Mouse (Mus musculus): Measurements from ENCODE around the gene Nagpa. TPM values are rescaled to one million over a fixed set of nuclear protein-coding genes. Genes with fewer than 3 reads are reported as not detected.

Gene Nagpa
- polyA plus RNA-seq, 1 experiment from 2014 or later = 9.8 TPM

- ATAC-seq (ENCODE audit: low FRiP score) = no peak
- Histone ChIP-seq H3K27ac (ENCODE audit: low read depth, low read length) (no peak overlapping the region), H3K4me3 (ENCODE audit: low read depth, low read length) (no peak overlapping the region), H3K27me3 (ENCODE audit: control insufficient read depth, insufficient read depth, low read length) (no peaks in the 10 kb centered on the region), H3K4me2 (replicated peaks; ENCODE audit: low read depth, low read length) (no peak overlapping the region), H3K9ac (ENCODE audit: low read depth, low read length) (no peak overlapping the region), H3K4me1 (replicated peaks; ENCODE audit: control insufficient read depth, insufficient read depth, low read length) (no peaks in the 10 kb centered on the region), H3K36me3 (ENCODE audit: control insufficient read depth, insufficient read depth, low read length) (no peaks in the 10 kb centered on the region), H3K9me3 (ENCODE audit: control insufficient read depth, low read length) (no peaks in the 10 kb centered on the region)
- 83% methylated on average over 2 of the region's 2 CpGs for WGBS
- DNase-seq (ENCODE audit: low spot score) = no peak
Measured at GRCm38 (mm10) chr16:5210365-5210764, 6.6 kb upstream of the Nagpa start.

DNA sequence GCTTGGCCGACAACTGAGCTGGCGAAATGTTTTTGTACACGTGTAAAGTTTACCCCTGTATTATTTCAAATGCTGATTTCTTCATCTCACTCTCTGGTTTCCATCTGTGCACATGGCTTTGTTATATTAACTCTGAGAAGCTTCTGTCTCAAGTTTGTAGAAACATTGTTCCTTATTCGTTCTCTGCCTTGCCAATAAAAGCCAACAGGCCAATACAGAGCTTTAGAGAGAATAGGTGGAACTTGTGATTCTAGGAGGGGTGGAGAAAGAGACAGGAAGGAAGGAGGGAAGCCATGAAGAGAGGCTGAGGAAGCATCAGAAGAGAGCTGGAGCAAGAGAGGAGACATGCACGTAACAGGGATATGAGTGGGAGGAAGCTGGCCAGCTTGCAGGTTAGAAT, 2.2 kb upstream of the Nagpa start:
- H3K9me3 ChIP-seq (ENCODE audit: control insufficient read depth, low read length) = no peaks in the 10 kb centered on the region
- WGBS = 71% methylated on average over 5 of the region's 5 CpGs
- no peak for DNase-seq (ENCODE audit: low spot score)
- H3K4me1 ChIP-seq (replicated peaks; ENCODE audit: control insufficient read depth, insufficient read depth, low read length) = no peaks in the 10 kb centered on the region
- no peaks in the 10 kb centered on the region for H3K36me3 ChIP-seq (ENCODE audit: control insufficient read depth, insufficient read depth, low read length)
- no peak overlapping the region for H3K4me2 ChIP-seq (replicated peaks; ENCODE audit: low read depth, low read length)
- H3K9ac ChIP-seq (ENCODE audit: low read depth, low read length) = no peak overlapping the region
- no peak for ATAC-seq (ENCODE audit: low FRiP score)
- H3K4me3 ChIP-seq (ENCODE audit: low read depth, low read length) = no peak overlapping the region
- no peak overlapping the region for H3K27ac ChIP-seq (ENCODE audit: low read depth, low read length)
- H3K27me3 ChIP-seq (ENCODE audit: control insufficient read depth, insufficient read depth, low read length) = no peaks in the 10 kb centered on the region

DNA sequence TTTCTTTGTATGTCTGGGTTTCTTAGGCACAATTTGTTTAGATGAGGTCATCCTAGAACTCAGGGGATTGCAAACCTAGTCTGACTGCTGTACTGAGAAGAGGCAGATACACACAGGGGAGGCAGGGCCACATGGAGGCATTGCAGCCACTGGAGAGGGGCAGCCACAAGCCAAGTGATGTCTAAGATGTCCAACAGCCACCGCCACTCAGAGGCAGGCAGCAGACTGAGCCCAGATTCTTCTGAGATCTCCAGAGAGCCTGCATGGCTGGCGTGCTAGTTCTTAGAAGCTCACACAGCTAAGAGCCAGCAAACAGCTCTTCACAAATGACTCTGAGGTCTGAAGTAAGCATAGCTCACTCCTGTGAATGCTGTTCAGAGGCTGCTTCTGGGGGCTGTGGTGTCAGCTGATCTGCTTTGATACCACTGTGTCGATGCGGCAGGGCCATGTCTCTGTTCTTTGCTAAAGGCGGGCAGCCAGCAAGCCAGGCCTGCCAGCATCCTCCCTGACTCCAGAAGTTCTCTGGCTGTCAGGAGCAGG, 1.7 kb upstream of the Nagpa start:
- ATAC-seq (ENCODE audit: low FRiP score) (no peak), DNase-seq (ENCODE audit: low spot score) (no peak)
- WGBS = 84% methylated on average over 5 of the region's 5 CpGs
- no peak overlapping the region for H3K9ac ChIP-seq (ENCODE audit: low read depth, low read length)
- no peaks in the 10 kb centered on the region for H3K27me3 ChIP-seq (ENCODE audit: control insufficient read depth, insufficient read depth, low read length)
- no peaks in the 10 kb centered on the region for H3K9me3 ChIP-seq (ENCODE audit: control insufficient read depth, low read length)
- H3K4me1 ChIP-seq (replicated peaks; ENCODE audit: control insufficient read depth, insufficient read depth, low read length) = no peaks in the 10 kb centered on the region
- no peak overlapping the region for H3K4me2 ChIP-seq (replicated peaks; ENCODE audit: low read depth, low read length)
- H3K36me3 ChIP-seq (ENCODE audit: control insufficient read depth, insufficient read depth, low read length) = no peaks in the 10 kb centered on the region
- H3K4me3 ChIP-seq (ENCODE audit: low read depth, low read length) = no peak overlapping the region
- H3K27ac ChIP-seq (ENCODE audit: low read depth, low read length) = no peak overlapping the region

DNA sequence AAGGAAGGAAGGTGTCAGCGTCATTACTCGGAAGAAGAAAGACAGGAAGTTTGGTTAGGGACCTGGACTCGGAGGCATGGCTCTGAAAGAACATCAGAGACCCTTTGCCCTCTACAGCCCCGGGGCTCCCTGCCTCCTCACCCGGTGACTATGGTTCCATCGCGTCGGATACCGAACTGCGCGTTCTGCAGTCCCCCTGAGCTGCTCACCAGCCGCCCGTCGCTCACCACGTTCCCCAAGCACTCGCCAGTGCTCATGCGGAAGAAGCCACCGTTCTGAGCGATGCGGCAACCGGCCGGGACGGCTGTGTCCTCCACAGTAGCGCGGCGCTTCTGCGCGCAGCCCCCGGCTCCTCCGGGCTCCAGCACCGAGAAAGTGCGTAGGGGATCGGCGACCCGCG, 612 bp downstream of the Nagpa start:
- H3K9me3 ChIP-seq (ENCODE audit: control insufficient read depth, low read length) = no peaks in the 10 kb centered on the region
- peak overlapping the region; percentile 91 for H3K4me2 ChIP-seq (replicated peaks; ENCODE audit: low read depth, low read length)
- H3K9ac ChIP-seq (ENCODE audit: low read depth, low read length) = peak overlapping the region; percentile 68
- DNase-seq (ENCODE audit: low spot score) = no peak
- no peaks in the 10 kb centered on the region for H3K27me3 ChIP-seq (ENCODE audit: control insufficient read depth, insufficient read depth, low read length)
- 1% methylated on average over 36 of the region's 36 CpGs for WGBS
- H3K36me3 ChIP-seq (ENCODE audit: control insufficient read depth, insufficient read depth, low read length) = no peaks in the 10 kb centered on the region
- no peaks in the 10 kb centered on the region for H3K4me1 ChIP-seq (replicated peaks; ENCODE audit: control insufficient read depth, insufficient read depth, low read length)
- no peak overlapping the region for H3K27ac ChIP-seq (ENCODE audit: low read depth, low read length)
- peak; percentile 62 for ATAC-seq (ENCODE audit: low FRiP score)
- H3K4me3 ChIP-seq (ENCODE audit: low read depth, low read length) = peak overlapping the region; percentile 85

GRCm38 (mm10) chr16:5202681-5203080, 1.1 kb downstream of the Nagpa start:
- Histone ChIP-seq H3K4me2 (replicated peaks; ENCODE audit: low read depth, low read length) (peak overlapping the region; percentile 91; the same call in 1 of the 2 replicates), H3K4me1 (replicated peaks; ENCODE audit: control insufficient read depth, insufficient read depth, low read length) (no peaks in the 10 kb centered on the region), H3K9me3 (ENCODE audit: control insufficient read depth, low read length) (no peaks in the 10 kb centered on the region), H3K36me3 (ENCODE audit: control insufficient read depth, insufficient read depth, low read length) (no peaks in the 10 kb centered on the region), H3K27ac (ENCODE audit: low read depth, low read length) (no peak overlapping the region), H3K9ac (ENCODE audit: low read depth, low read length) (no peak overlapping the region), H3K4me3 (ENCODE audit: low read depth, low read length) (peak overlapping the region; percentile 85), H3K27me3 (ENCODE audit: control insufficient read depth, insufficient read depth, low read length) (no peaks in the 10 kb centered on the region)
- WGBS = 16% methylated on average over 4 of the region's 4 CpGs
- peak; percentile 68 for DNase-seq (ENCODE audit: low spot score)
- no peak for ATAC-seq (ENCODE audit: low FRiP score)

GRCm38 (mm10) chr16:5195080-5195479, 8.7 kb downstream of the Nagpa start:
- ATAC-seq (ENCODE audit: low FRiP score) (no peak), DNase-seq (ENCODE audit: low spot score) (peak; percentile 79)
- Histone ChIP-seq H3K4me1 (replicated peaks; ENCODE audit: control insufficient read depth, insufficient read depth, low read length) (no peaks in the 10 kb centered on the region), H3K4me3 (ENCODE audit: low read depth, low read length) (no peak overlapping the region), H3K9ac (ENCODE audit: low read depth, low read length) (no peak overlapping the region), H3K4me2 (replicated peaks; ENCODE audit: low read depth, low read length) (no peak overlapping the region), H3K27me3 (ENCODE audit: control insufficient read depth, insufficient read depth, low read length) (no peaks in the 10 kb centered on the region), H3K27ac (ENCODE audit: low read depth, low read length) (no peak overlapping the region), H3K36me3 (ENCODE audit: control insufficient read depth, insufficient read depth, low read length) (no peaks in the 10 kb centered on the region), H3K9me3 (ENCODE audit: control insufficient read depth, low read length) (no peaks in the 10 kb centered on the region)
- 28% methylated on average over 6 of the region's 6 CpGs for WGBS

DNA sequence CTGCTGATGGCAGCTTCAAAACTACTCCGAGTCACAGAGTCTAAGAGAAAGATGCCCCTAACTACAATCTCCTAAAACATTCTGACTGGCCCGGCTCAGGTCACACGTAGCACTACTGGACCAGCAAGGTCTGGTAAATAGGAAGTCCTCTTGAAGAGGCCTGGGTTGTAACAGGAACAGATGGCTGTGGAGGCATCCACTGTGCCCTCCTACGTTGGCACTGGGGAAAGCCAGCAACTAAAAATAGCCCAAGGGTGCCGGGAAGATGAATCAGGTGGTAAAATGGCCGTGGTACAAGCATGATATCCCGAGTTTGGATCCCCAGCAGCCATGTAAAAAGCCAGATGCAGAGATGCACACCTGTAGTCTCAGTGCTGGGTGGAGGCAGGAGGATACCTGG, 17.6 kb downstream of the Nagpa start:
- H3K4me3 ChIP-seq (ENCODE audit: low read depth, low read length) = no peak overlapping the region
- no peak for DNase-seq (ENCODE audit: low spot score)
- H3K27me3 ChIP-seq (ENCODE audit: control insufficient read depth, insufficient read depth, low read length) = no peaks in the 10 kb centered on the region
- no peak overlapping the region for H3K4me2 ChIP-seq (replicated peaks; ENCODE audit: low read depth, low read length)
- H3K9ac ChIP-seq (ENCODE audit: low read depth, low read length) = no peak overlapping the region
- H3K36me3 ChIP-seq (ENCODE audit: control insufficient read depth, insufficient read depth, low read length) = no peaks in the 10 kb centered on the region
- no peak for ATAC-seq (ENCODE audit: low FRiP score)
- H3K27ac ChIP-seq (ENCODE audit: low read depth, low read length) = no peak overlapping the region
- H3K9me3 ChIP-seq (ENCODE audit: control insufficient read depth, low read length) = no peaks in the 10 kb centered on the region
- 78% methylated on average over 7 of the region's 7 CpGs for WGBS
- no peaks in the 10 kb centered on the region for H3K4me1 ChIP-seq (replicated peaks; ENCODE audit: control insufficient read depth, insufficient read depth, low read length)

- H3K4me2 ChIP-seq (replicated peaks; ENCODE audit: low read depth, low read length) = no peak overlapping the region
- DNase-seq (ENCODE audit: low spot score) (no peak), ATAC-seq (ENCODE audit: low FRiP score) (no peak)
- no peak overlapping the region for H3K9ac ChIP-seq (ENCODE audit: low read depth, low read length)
- H3K27me3 ChIP-seq (ENCODE audit: control insufficient read depth, insufficient read depth, low read length) = no peaks in the 10 kb centered on the region
- no peaks in the 10 kb centered on the region for H3K4me1 ChIP-seq (replicated peaks; ENCODE audit: control insufficient read depth, insufficient read depth, low read length)
- no peak overlapping the region for H3K4me3 ChIP-seq (ENCODE audit: low read depth, low read length)
- H3K27ac ChIP-seq (ENCODE audit: low read depth, low read length) = no peak overlapping the region
- WGBS = 65% methylated on average over 7 of the region's 7 CpGs
- no peaks in the 10 kb centered on the region for H3K9me3 ChIP-seq (ENCODE audit: control insufficient read depth, low read length)
- H3K36me3 ChIP-seq (ENCODE audit: control insufficient read depth, insufficient read depth, low read length) = no peaks in the 10 kb centered on the region
Measured at GRCm38 (mm10) chr16:5185691-5186090, 18.1 kb downstream of the Nagpa start.

- WGBS = 84% methylated on average over 5 of the region's 5 CpGs
- no peaks in the 10 kb centered on the region for H3K9me3 ChIP-seq (ENCODE audit: control insufficient read depth, low read length)
Measured at GRCm38 (mm10) chr16:5184956-5185355, 18.9 kb downstream of the Nagpa start.

More at GRCm38 (mm10) chr16:5184956-5185355, 18.9 kb downstream of the Nagpa start:
- Histone ChIP-seq H3K4me3 (ENCODE audit: low read depth, low read length) (no peak overlapping the region), H3K9ac (ENCODE audit: low read depth, low read length) (no peak overlapping the region), H3K4me1 (replicated peaks; ENCODE audit: control insufficient read depth, insufficient read depth, low read length) (no peaks in the 10 kb centered on the region), H3K27me3 (ENCODE audit: control insufficient read depth, insufficient read depth, low read length) (no peaks in the 10 kb centered on the region), H3K36me3 (ENCODE audit: control insufficient read depth, insufficient read depth, low read length) (no peaks in the 10 kb centered on the region), H3K27ac (ENCODE audit: low read depth, low read length) (no peak overlapping the region), H3K4me2 (replicated peaks; ENCODE audit: low read depth, low read length) (no peak overlapping the region)
- no peak for DNase-seq (ENCODE audit: low spot score)
- no peak for ATAC-seq (ENCODE audit: low FRiP score)
